Mouse (Mus musculus): ENCODE results near the gene Gm17651. TPM values are rescaled to one million over a fixed set of nuclear protein-coding genes. Genes with fewer than 3 reads are reported as not detected.

Gene Gm17651
- polyA plus RNA-seq, 1 experiment from 2014 or later, result not detected

GRCm38 (mm10) chr3:97658426-97659193 is 15.9 kb downstream of the Gm17651 start:
- H3K4me3 ChIP-seq (ENCODE audit: inconsistent target), result peak overlapping the region; percentile 78
- H3K79me2 ChIP-seq (ENCODE audit: inconsistent target), result no peaks in the 10 kb centered on the region; the same call in 1 of the 2 replicates
- 1% methylated on average over 47 of the region's 50 CpGs for WGBS (ENCODE audit: missing documents)
- H3K36me3 ChIP-seq (ENCODE audit: inconsistent target), result 0 out of 2 replicates have a peak, but pooled peaks cover 5% of the 10 kb centered on the region
- peak overlapping the region; percentile 15 for H3K27ac ChIP-seq

GRCm38 (mm10) chr3:97657655-97658411 is 16.7 kb downstream of the Gm17651 start, which contains the start of gene Prkab2:
Gene Prkab2 (plus strand): TSS chr3:97658193.
- H3K27ac ChIP-seq, result peak within 1 kb of the TSS; percentile 25
- H3K36me3 ChIP-seq (ENCODE audit: inconsistent target), result no peaks in the 10 kb centered on the region
- H3K4me3 ChIP-seq (ENCODE audit: inconsistent target), result peak within 1 kb of the TSS; percentile 78
- 2% methylated on average over 51 of the region's 51 CpGs for WGBS (ENCODE audit: missing documents)
- H3K79me2 ChIP-seq (ENCODE audit: inconsistent target), result no peaks in the 10 kb centered on the region; the same call in 1 of the 2 replicates

GRCm38 (mm10) chr3:97654901-97655300 is 19.6 kb downstream of the Gm17651 start:
- WGBS (ENCODE audit: missing documents), result 89% methylated on average over 8 of the region's 8 CpGs
- Histone ChIP-seq H3K79me2 (ENCODE audit: inconsistent target) (no peaks in the 10 kb centered on the region; the same call in 1 of the 2 replicates), H3K36me3 (ENCODE audit: inconsistent target) (no peaks in the 10 kb centered on the region), H3K4me3 (ENCODE audit: inconsistent target) (no peak overlapping the region), H3K27ac (no peak overlapping the region)

- no peak overlapping the region for H3K27ac ChIP-seq
- H3K4me3 ChIP-seq (ENCODE audit: inconsistent target), result no peak overlapping the region
- H3K36me3 ChIP-seq (ENCODE audit: inconsistent target), result no peaks in the 10 kb centered on the region
- H3K79me2 ChIP-seq (ENCODE audit: inconsistent target), result no peaks in the 10 kb centered on the region; the same call in 1 of the 2 replicates
- WGBS (ENCODE audit: missing documents), result 96% methylated on average over 5 of the region's 5 CpGs
Measured at GRCm38 (mm10) chr3:97653781-97654180, 20.7 kb downstream of the Gm17651 start.

- Histone ChIP-seq H3K36me3 (ENCODE audit: inconsistent target) (no peaks in the 10 kb centered on the region), H3K79me2 (ENCODE audit: inconsistent target) (no peaks in the 10 kb centered on the region), H3K27ac (no peak overlapping the region), H3K4me3 (ENCODE audit: inconsistent target) (no peak overlapping the region)
- WGBS (ENCODE audit: missing documents), result 90% methylated on average over 10 of the region's 10 CpGs
Measured at GRCm38 (mm10) chr3:97651604-97652003, 22.9 kb downstream of the Gm17651 start.

GRCm38 (mm10) chr3:97649469-97649868 is 25.0 kb downstream of the Gm17651 start:
- Histone ChIP-seq H3K36me3 (ENCODE audit: inconsistent target) (no peaks in the 10 kb centered on the region), H3K27ac (no peak overlapping the region), H3K79me2 (ENCODE audit: inconsistent target) (no peaks in the 10 kb centered on the region), H3K4me3 (ENCODE audit: inconsistent target) (no peak overlapping the region)
- 91% methylated on average over 6 of the region's 6 CpGs for WGBS (ENCODE audit: missing documents)

- H3K79me2 ChIP-seq (ENCODE audit: inconsistent target), result no peaks in the 10 kb centered on the region
- 85% methylated on average over 3 of the region's 3 CpGs for WGBS (ENCODE audit: missing documents)
- no peak overlapping the region for H3K4me3 ChIP-seq (ENCODE audit: inconsistent target)
- no peaks in the 10 kb centered on the region for H3K36me3 ChIP-seq (ENCODE audit: inconsistent target)
- H3K27ac ChIP-seq, result no peak overlapping the region
Measured at GRCm38 (mm10) chr3:97649022-97649421, 25.5 kb downstream of the Gm17651 start.

GRCm38 (mm10) chr3:97648518-97648917 is 26.0 kb downstream of the Gm17651 start:
- no peaks in the 10 kb centered on the region for H3K36me3 ChIP-seq (ENCODE audit: inconsistent target)
- no peak overlapping the region for H3K27ac ChIP-seq
- WGBS (ENCODE audit: missing documents), result 57% methylated on average over 1 of the region's 1 CpGs
- H3K4me3 ChIP-seq (ENCODE audit: inconsistent target), result no peak overlapping the region
- no peaks in the 10 kb centered on the region for H3K79me2 ChIP-seq (ENCODE audit: inconsistent target)

GRCm38 (mm10) chr3:97642001-97642400 is 32.5 kb downstream of the Gm17651 start:
- 93% methylated on average over 6 of the region's 9 CpGs for WGBS (ENCODE audit: missing documents)
- H3K27ac ChIP-seq, result no peak overlapping the region
- no peaks in the 10 kb centered on the region for H3K79me2 ChIP-seq (ENCODE audit: inconsistent target)
- no peak overlapping the region for H3K4me3 ChIP-seq (ENCODE audit: inconsistent target)
- H3K36me3 ChIP-seq (ENCODE audit: inconsistent target), result no peaks in the 10 kb centered on the region

- WGBS (ENCODE audit: missing documents), result 92% methylated on average over 4 of the region's 4 CpGs
Measured at GRCm38 (mm10) chr3:97641396-97641795, 33.1 kb downstream of the Gm17651 start.

GRCm38 (mm10) chr3:97634288-97634761 is 40.2 kb downstream of the Gm17651 start:
- WGBS (ENCODE audit: missing documents), result 23% methylated on average over 3 of the region's 3 CpGs

More at GRCm38 (mm10) chr3:97641396-97641795, 33.1 kb downstream of the Gm17651 start:
- Histone ChIP-seq H3K4me3 (ENCODE audit: inconsistent target) (no peak overlapping the region), H3K27ac (no peak overlapping the region), H3K36me3 (ENCODE audit: inconsistent target) (no peaks in the 10 kb centered on the region), H3K79me2 (ENCODE audit: inconsistent target) (no peaks in the 10 kb centered on the region)

GRCm38 (mm10) chr3:97633456-97633855 is 41.0 kb downstream of the Gm17651 start:
- Histone ChIP-seq H3K27ac (no peak overlapping the region), H3K79me2 (ENCODE audit: inconsistent target) (no peaks in the 10 kb centered on the region), H3K4me3 (ENCODE audit: inconsistent target) (no peak overlapping the region), H3K36me3 (ENCODE audit: inconsistent target) (no peaks in the 10 kb centered on the region)
- WGBS (ENCODE audit: missing documents), result 91% methylated on average over 4 of the region's 4 CpGs

More at GRCm38 (mm10) chr3:97634288-97634761, 40.2 kb downstream of the Gm17651 start:
- no peaks in the 10 kb centered on the region for H3K36me3 ChIP-seq (ENCODE audit: inconsistent target)
- H3K4me3 ChIP-seq (ENCODE audit: inconsistent target), result no peak overlapping the region
- no peak overlapping the region for H3K27ac ChIP-seq
- H3K79me2 ChIP-seq (ENCODE audit: inconsistent target), result no peaks in the 10 kb centered on the region

GRCm38 (mm10) chr3:97631258-97631860 is 43.1 kb downstream of the Gm17651 start:
- 53% methylated on average over 8 of the region's 8 CpGs for WGBS (ENCODE audit: missing documents)
- H3K79me2 ChIP-seq (ENCODE audit: inconsistent target), result no peaks in the 10 kb centered on the region
- no peak overlapping the region for H3K27ac ChIP-seq
- H3K36me3 ChIP-seq (ENCODE audit: inconsistent target), result no peaks in the 10 kb centered on the region
- H3K4me3 ChIP-seq (ENCODE audit: inconsistent target), result no peak overlapping the region

- Histone ChIP-seq H3K36me3 (ENCODE audit: inconsistent target) (no peaks in the 10 kb centered on the region), H3K4me3 (ENCODE audit: inconsistent target) (no peak overlapping the region), H3K79me2 (ENCODE audit: inconsistent target) (no peaks in the 10 kb centered on the region), H3K27ac (no peak overlapping the region)
- WGBS (ENCODE audit: missing documents), result 94% methylated on average over 4 of the region's 4 CpGs
Measured at GRCm38 (mm10) chr3:97630746-97631145, 43.7 kb downstream of the Gm17651 start.
